Mouse (Mus musculus) G1E (cell line): ENCODE measurements at regions not wholly inside any gene's neighbourhood (a gene's known extent, or its start where the extent isn't known, plus 50 kb on each side); places are given as distances from the start of the nearest gene placed in this dataset.

ENCODE experiments used
- CTCF ChIP-seq: IDR thresholded peaks from 2 replicates; pipeline ENCODE4 v1.5.1; 2012; ENCODE audit warnings: low read depth, low read length, inconsistent platforms, mixed read lengths
- GATA1 ChIP-seq: IDR thresholded peaks from 2 replicates; pipeline ENCODE4 v1.6.1; 2012; ENCODE audit warnings: borderline replicate concordance, low read length, inconsistent platforms, mixed read lengths
- POLR2AphosphoS5 ChIP-seq: IDR thresholded peaks from 2 replicates; pipeline ENCODE4 v1.6.1; 2012; ENCODE audit warnings: low read depth, low read length, inconsistent platforms; ENCODE audit not compliant: insufficient replicate concordance
- TAL1 ChIP-seq: conservative IDR thresholded peaks from 2 replicates; pipeline ENCODE4 v1.6.1; 2012; ENCODE audit warnings: low read depth, low read length, inconsistent platforms, mixed read lengths

DNA sequence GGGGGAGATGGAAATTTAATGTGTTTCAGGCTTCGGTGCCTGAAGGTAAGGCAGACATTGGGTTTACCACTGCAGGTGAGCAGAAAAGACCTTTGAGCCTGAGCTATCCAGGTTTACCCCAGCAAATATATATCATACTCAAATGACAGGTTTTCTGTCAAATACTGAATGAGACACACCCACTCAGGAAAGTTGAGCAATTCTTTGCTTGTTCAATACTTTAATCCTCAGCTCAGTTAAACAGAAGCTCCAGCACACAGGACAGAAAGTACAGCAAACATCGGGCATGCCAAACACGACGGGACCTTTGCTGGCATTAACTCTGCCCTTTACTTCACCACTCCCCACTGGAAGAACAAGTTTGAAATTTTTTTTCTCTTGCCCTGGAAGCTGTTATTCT is 307.9 kb downstream of the Btg1 start:
- TF ChIP-seq CTCF (no peak), TAL1 (no peak), POLR2AphosphoS5 (no peak), GATA1 (no peak)
